Mouse (Mus musculus) neural tube, embryonic 11.5 days (tissue): ENCODE measurements around the gene Afg1l. TPM values are rescaled to one million over a fixed set of nuclear protein-coding genes. Genes with fewer than 3 reads are reported as not detected.

Experiments
- ATAC-seq: fragments of 200-750 bp; cut with Nextera tagmentation; 2 replicates; pipeline ENCODE4 v1.8.0; 2017; ENCODE audit warnings: moderate number of reproducible peaks, mild to moderate bottlenecking, moderate TSS enrichment, moderate library complexity; ENCODE audit not compliant: insufficient read depth, low FRiP score, low TSS enrichment
- DNase-seq: peaks from one replicate; pipeline ENCODE4 v3.0.0-alpha.2; 2015; ENCODE audit warnings: low spot score
- H3K27ac ChIP-seq: fragments of 300-500 bp; sonication (generic); 2 replicates; pipeline ENCODE4 v1.5.1; 2014; ENCODE audit warnings: low read depth, mild to moderate bottlenecking, low read length
- H3K27me3 ChIP-seq: fragments of 300-500 bp; sonication (generic); 2 replicates; pipeline ENCODE4 v1.6.1; 2014; ENCODE audit warnings: mild to moderate bottlenecking, low read length, mixed read lengths; ENCODE audit not compliant: control insufficient read depth, insufficient read depth
- H3K36me3 ChIP-seq: fragments of 300-500 bp; sonication (generic); 2 replicates; pipeline ENCODE4 v1.6.1; 2014; ENCODE audit warnings: mild to moderate bottlenecking, low read length, moderate library complexity, mixed read lengths; ENCODE audit not compliant: control insufficient read depth, insufficient read depth
- H3K4me1 ChIP-seq: fragments of 300-500 bp; sonication (generic); 2 replicates; pipeline ENCODE4 v1.6.1; 2014; ENCODE audit warnings: low read length, mixed read lengths; ENCODE audit not compliant: control insufficient read depth, insufficient read depth
- H3K4me2 ChIP-seq: fragments of 300-500 bp; sonication (generic); 2 replicates; pipeline ENCODE4 v1.6.1; 2014; ENCODE audit warnings: low read depth, mild to moderate bottlenecking, moderate library complexity
- H3K4me3 ChIP-seq: fragments of 300-500 bp; sonication (generic); 2 replicates; pipeline ENCODE4 v1.5.1; 2014; ENCODE audit warnings: low read depth, low read length
- H3K9ac ChIP-seq: fragments of 300-500 bp; sonication (generic); 2 replicates; pipeline ENCODE4 v1.6.1; 2014; ENCODE audit warnings: mild to moderate bottlenecking, low read length
- H3K9me3 ChIP-seq: fragments of 300-500 bp; sonication (generic); 2 replicates; pipeline ENCODE4 v1.6.1; 2016; ENCODE audit warnings: low read length; ENCODE audit not compliant: control insufficient read depth
- WGBS: fragments of 180-500 bp; shearing (Covaris S2); extraction: QIAGEN DNeasy Blood & Tissue Kit; methylation state at CpG from one replicate; pipeline ENCODE4 v1.1.7; 2014; 5-methylcytosine and 5-hydroxymethylcytosine counted together
- polyA plus RNA-seq: library from polyadenylated mRNA; unstranded; fragments of >200 nt; fragmentation: Nextera tagmentation; extraction: Ambion mirVana; gene quantifications from 2 replicates; pipeline ENCODE4 v1.2.1, GENCODE M21; 2014

Afg1l gene
- polyA plus RNA-seq, 1 experiment from 2014 or later = 5.5 TPM

DNA sequence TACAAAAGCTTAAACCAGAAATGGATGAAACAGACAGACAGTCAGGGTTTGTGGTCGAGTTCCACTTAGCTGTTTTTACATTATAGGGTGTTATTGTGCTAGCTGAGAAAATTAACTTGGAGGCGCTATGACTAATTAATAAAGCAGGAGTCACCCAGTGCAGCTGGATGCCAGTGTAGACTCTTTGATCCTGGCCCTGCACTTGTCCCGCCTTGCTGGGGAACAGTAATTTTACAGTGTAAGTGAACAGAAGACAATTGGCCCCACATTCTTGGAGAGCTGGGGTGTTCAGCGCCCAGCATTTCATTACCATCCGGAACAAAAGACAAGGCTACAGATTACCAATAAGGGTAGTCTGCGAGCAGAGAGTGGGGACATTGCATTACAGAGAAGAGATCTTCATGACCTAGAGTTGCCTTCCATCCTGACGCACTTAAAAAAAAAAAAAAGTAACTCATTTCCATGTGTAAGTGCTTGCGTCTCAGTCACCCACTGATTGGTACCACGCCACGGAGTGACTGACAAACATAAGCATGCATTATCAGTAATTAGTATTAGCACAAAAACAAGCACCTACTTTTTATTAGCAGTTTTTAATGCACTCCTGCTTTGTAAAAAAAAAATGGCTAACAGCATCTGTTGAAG, 60.7 kb downstream of the Afg1l start:
- ATAC-seq (no peak; the same call in 1 of the 2 replicates), DNase-seq (no peak)
- Histone ChIP-seq H3K4me3 (no peak overlapping the region), H3K36me3 (no peaks in the 10 kb centered on the region), H3K9ac (no peak overlapping the region), H3K27me3 (no peaks in the 10 kb centered on the region), H3K9me3 (no peaks in the 10 kb centered on the region), H3K4me1 (no peaks in the 10 kb centered on the region; the same call in 1 of the 2 replicates), H3K4me2 (no peak overlapping the region), H3K27ac (no peak overlapping the region)
- WGBS = 29% methylated on average over 10 of the region's 10 CpGs

GRCm38 (mm10) chr10:42415821-42416470, 62.4 kb downstream of the Afg1l start:
- Histone ChIP-seq H3K4me3 (no peak overlapping the region), H3K36me3 (no peaks in the 10 kb centered on the region), H3K27me3 (no peaks in the 10 kb centered on the region), H3K4me1 (no peaks in the 10 kb centered on the region; the same call in 1 of the 2 replicates), H3K4me2 (no peak overlapping the region), H3K9ac (no peak overlapping the region), H3K27ac (no peak overlapping the region), H3K9me3 (no peaks in the 10 kb centered on the region)
- 88% methylated on average over 4 of the region's 4 CpGs for WGBS
- ATAC-seq = no peak
- no peak for DNase-seq

- no peak for DNase-seq
- ATAC-seq = no peak
- H3K27me3 ChIP-seq = no peaks in the 10 kb centered on the region
- H3K9me3 ChIP-seq = no peaks in the 10 kb centered on the region
- H3K4me3 ChIP-seq = no peak overlapping the region
- 81% methylated on average over 6 of the region's 6 CpGs for WGBS
- no peaks in the 10 kb centered on the region for H3K4me1 ChIP-seq
- no peak overlapping the region for H3K9ac ChIP-seq
- no peak overlapping the region for H3K27ac ChIP-seq
- H3K36me3 ChIP-seq = no peaks in the 10 kb centered on the region
- H3K4me2 ChIP-seq = no peak overlapping the region
These were observed 67.4 kb downstream of the Afg1l start for GRCm38 (mm10) chr10:42410748-42411537.

DNA sequence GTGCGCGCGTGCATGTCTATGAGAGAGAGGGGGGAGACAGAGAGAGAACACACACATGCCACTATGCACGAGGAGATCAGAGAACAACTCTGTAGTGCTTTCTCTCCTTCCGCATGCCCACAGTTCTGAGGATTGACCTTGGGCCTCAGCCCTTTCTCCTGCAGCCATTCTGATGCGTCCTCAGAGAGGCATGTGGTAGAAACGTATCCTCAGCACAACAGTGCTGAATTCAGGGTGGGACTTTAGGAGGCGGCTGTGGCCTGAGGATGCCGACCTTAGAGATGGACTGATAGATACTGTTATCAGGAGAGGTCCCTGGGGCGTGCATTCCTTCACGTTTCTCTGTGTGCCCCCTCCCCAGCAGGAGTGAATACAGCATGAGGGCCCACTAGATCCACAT, 87.9 kb downstream of the Afg1l start:
- no peaks in the 10 kb centered on the region for H3K36me3 ChIP-seq
- H3K27me3 ChIP-seq = no peaks in the 10 kb centered on the region
- H3K27ac ChIP-seq = no peak overlapping the region
- 79% methylated on average over 11 of the region's 11 CpGs for WGBS
- no peaks in the 10 kb centered on the region for H3K4me1 ChIP-seq
- no peaks in the 10 kb centered on the region for H3K9me3 ChIP-seq
- H3K4me2 ChIP-seq = no peak overlapping the region
- H3K9ac ChIP-seq = no peak overlapping the region
- ATAC-seq (no peak), DNase-seq (no peak)
- H3K4me3 ChIP-seq = no peak overlapping the region

- no peaks in the 10 kb centered on the region for H3K36me3 ChIP-seq
- H3K9ac ChIP-seq = no peak overlapping the region
- ATAC-seq (no peak), DNase-seq (no peak)
- H3K27me3 ChIP-seq = no peaks in the 10 kb centered on the region
- no peak overlapping the region for H3K27ac ChIP-seq
- H3K4me2 ChIP-seq = no peak overlapping the region
- no peak overlapping the region for H3K4me3 ChIP-seq
- H3K9me3 ChIP-seq = no peaks in the 10 kb centered on the region
- H3K4me1 ChIP-seq = no peaks in the 10 kb centered on the region
These were observed 90.2 kb downstream of the Afg1l start for GRCm38 (mm10) chr10:42388181-42388580.

DNA sequence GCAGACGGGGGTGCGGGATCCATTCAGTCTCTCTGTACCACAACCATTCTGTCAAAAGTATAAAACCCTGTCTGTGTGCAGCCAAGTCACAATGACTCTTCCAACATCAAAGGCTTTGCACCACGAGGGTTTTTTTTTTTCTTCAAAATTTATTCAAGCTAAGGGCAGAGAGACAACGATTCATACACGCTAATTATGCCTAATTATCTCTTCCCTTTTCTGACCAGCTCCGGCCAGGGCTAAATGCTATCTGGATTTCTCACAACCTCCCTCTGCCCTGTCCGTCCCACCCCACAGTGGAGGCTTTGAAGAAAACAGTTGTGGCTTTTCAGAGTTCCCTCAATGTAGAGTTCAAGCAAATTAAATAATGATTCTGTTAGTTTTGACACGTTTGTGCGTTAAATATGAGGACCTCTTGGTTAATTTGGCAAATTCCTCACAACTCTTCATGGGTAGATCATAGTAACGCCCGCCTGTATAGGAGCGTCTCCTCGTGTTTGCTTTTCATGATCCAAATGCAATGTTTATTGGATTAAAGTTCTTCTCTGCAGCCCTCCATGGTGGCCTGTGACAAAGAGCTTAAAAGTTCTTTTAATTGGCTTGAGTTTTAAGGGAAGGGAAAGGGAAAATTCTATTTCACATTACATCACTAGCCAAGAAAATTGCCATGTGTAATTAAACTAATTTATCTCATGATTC, 93.3 kb downstream of the Afg1l start:
- Histone ChIP-seq H3K9me3 (no peaks in the 10 kb centered on the region), H3K9ac (no peak overlapping the region), H3K4me1 (no peaks in the 10 kb centered on the region), H3K4me3 (no peak overlapping the region), H3K27me3 (no peaks in the 10 kb centered on the region), H3K27ac (no peak overlapping the region), H3K36me3 (no peaks in the 10 kb centered on the region), H3K4me2 (no peak overlapping the region)
- DNase-seq (no peak), ATAC-seq (no peak)
- 54% methylated on average over 13 of the region's 13 CpGs for WGBS

- Histone ChIP-seq H3K9ac (no peak overlapping the region), H3K36me3 (no peaks in the 10 kb centered on the region), H3K4me1 (no peaks in the 10 kb centered on the region), H3K27ac (no peak overlapping the region), H3K4me2 (no peak overlapping the region), H3K4me3 (no peak overlapping the region), H3K9me3 (no peaks in the 10 kb centered on the region), H3K27me3 (no peaks in the 10 kb centered on the region)
- 68% methylated on average over 6 of the region's 6 CpGs for WGBS
- no peak for DNase-seq
- ATAC-seq = no peak
These were observed 94.7 kb downstream of the Afg1l start for GRCm38 (mm10) chr10:42383708-42384107.

DNA sequence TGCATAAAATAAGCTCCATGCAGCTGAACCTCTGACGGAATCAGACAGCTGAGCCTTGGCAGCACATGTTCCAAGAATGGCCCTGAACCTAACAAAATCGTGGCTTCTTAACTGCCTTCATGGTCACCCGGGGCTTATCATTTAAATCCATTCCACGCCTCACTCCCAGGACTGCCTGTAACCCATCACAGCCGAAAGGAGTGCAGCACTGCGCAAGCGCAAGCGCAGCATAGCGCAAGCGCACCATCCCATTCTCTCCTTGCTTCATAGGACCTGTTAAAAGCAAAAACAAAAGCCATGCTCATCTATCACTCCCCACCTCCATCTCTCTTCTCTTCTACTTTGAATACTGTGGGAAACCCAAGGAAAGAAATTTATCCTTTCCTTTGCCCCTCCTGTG, 114.1 kb downstream of the Afg1l start:
- DNase-seq = no peak
- no peaks in the 10 kb centered on the region for H3K9me3 ChIP-seq
- H3K4me2 ChIP-seq = no peak overlapping the region
- 83% methylated on average over 10 of the region's 10 CpGs for WGBS
- no peaks in the 10 kb centered on the region for H3K4me1 ChIP-seq
- H3K27me3 ChIP-seq = no peaks in the 10 kb centered on the region
- no peak overlapping the region for H3K9ac ChIP-seq
- H3K4me3 ChIP-seq = no peak overlapping the region
- ATAC-seq = no peak
- no peaks in the 10 kb centered on the region for H3K36me3 ChIP-seq
- H3K27ac ChIP-seq = no peak overlapping the region
